Mouse (Mus musculus) MEL (cell line): ENCODE data around the gene Rnf103.

Experiments used
- CHD1 ChIP-seq: IDR thresholded peaks from 2 replicates; pipeline ENCODE4 v1.6.1; 2012; ENCODE audit warnings: low read depth, mild to moderate bottlenecking, inconsistent platforms, low read length, improper control_type of control experiment
- CTCF ChIP-seq, 3 experiments: IDR thresholded peaks in 2 of 3; conservative IDR thresholded peaks in 1 of 3; 2 replicates each; pipeline ENCODE4 v1.5.1; 2011 to 2012; ENCODE audit warnings: low read length in 3 of 3, low read depth in 2 of 3, mild to moderate bottlenecking in 2 of 3, improper control_type of control experiment in 1 of 3, inconsistent platforms in 1 of 3, mixed read lengths in 1 of 3, moderate library complexity in 1 of 3; ENCODE audit not compliant: control insufficient read depth in 1 of 3, insufficient read depth in 1 of 3, poor library complexity in 1 of 3, severe bottlenecking in 1 of 3
- GATA1 ChIP-seq: IDR thresholded peaks from 2 replicates; pipeline ENCODE4 v1.6.1; 2011; ENCODE audit warnings: low read depth, low read length, improper control_type of control experiment
- JUND ChIP-seq: IDR thresholded peaks from 2 replicates; pipeline ENCODE4 v1.6.1; 2011; ENCODE audit warnings: low read depth, mild to moderate bottlenecking, improper control_type of control experiment, low read length
- POLR2A ChIP-seq, 2 experiments: IDR thresholded peaks; 2 replicates each; pipeline ENCODE4 v1.6.1; 2011 to 2012; ENCODE audit warnings: low read length in 2 of 2, mild to moderate bottlenecking in 2 of 2, control low read depth in 1 of 2, improper control_type of control experiment in 1 of 2, low read depth in 1 of 2, moderate library complexity in 1 of 2; ENCODE audit not compliant: control insufficient read depth in 1 of 2, insufficient read depth in 1 of 2, poor library complexity in 1 of 2
- ZNF384 ChIP-seq: IDR thresholded peaks from 2 replicates; pipeline ENCODE4 v1.6.1; 2012; ENCODE audit warnings: low read depth, mild to moderate bottlenecking, inconsistent platforms, low read length, improper control_type of control experiment

DNA sequence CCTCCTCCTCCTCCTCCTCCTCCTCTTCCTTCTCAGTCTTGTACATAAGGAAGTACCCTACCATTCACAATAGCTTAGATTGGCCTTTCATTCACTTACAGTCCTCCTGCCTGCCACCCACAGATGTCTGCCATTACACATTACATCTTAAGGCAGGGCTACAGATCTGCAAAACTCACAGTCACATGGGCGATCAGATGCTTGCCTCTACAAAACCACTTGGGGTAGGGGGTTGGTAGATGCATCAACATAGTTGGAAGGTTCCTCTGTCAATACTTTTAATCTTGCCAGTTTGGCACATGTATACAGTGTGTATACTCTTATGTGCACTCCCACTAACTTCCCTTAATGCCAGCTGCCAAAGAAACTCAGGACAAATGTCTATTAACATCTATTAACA lies 13.6 kb upstream of the Rnf103 start:
- TF ChIP-seq GATA1 (no peak), JUND (no peak), POLR2A (IDR thresholded peaks at IDR 0.05; ENCODE audit: control insufficient read depth in 1 of 2, insufficient read depth in 1 of 2, low read depth in 1 of 2, low read length in 2 of 2, poor library complexity in 1 of 2) (no peak), CTCF (IDR thresholded peaks at IDR 0.05 in 2 of 3, conservative IDR thresholded peaks at IDR 0.05 in 1 of 3; ENCODE audit: control insufficient read depth in 1 of 3, insufficient read depth in 1 of 3, low read depth in 2 of 3, low read length in 3 of 3, poor library complexity in 1 of 3, severe bottlenecking in 1 of 3) (no peak), CHD1 (no peak), ZNF384 (no peak)
